Mouse (Mus musculus) granulocyte monocyte progenitor cell, adult 5-6 weeks (primary cell): ENCODE measurements around the gene Dpep3. TPM values are rescaled to one million over a fixed set of nuclear protein-coding genes. Genes with fewer than 3 reads are reported as not detected.
"Not testable (repeated sequence)": the region's sequence is repeated elsewhere in the genome, so short reads cannot be mapped to it uniquely, and the experiment has no call there.

Source experiments
- ATAC-seq: replicated peaks from 2 replicates; pipeline ENCODE4 v1.8.0; 2016; ENCODE audit warnings: mild to moderate bottlenecking, moderate TSS enrichment, inconsistent platforms; ENCODE audit not compliant: poor library complexity, severe bottlenecking
- total RNA-seq, 2 experiments: library from RNA; stranded (forward) in 1 of 2; stranded (reverse) in 1 of 2; fragments of 200-712, 200-1000 nt in 1 of 2; fragments of >200 nt in 1 of 2; fragmentation: Nextera tagmentation in 1 of 2; gene quantifications; 2 replicates each; pipeline ENCODE4 v1.2.3; 2014 to 2017

Gene Dpep3
- not detected in 2 replicates for total RNA-seq (2014; fragmentation: Nextera tagmentation)
- not detected in 2 replicates for total RNA-seq (2017)

DNA sequence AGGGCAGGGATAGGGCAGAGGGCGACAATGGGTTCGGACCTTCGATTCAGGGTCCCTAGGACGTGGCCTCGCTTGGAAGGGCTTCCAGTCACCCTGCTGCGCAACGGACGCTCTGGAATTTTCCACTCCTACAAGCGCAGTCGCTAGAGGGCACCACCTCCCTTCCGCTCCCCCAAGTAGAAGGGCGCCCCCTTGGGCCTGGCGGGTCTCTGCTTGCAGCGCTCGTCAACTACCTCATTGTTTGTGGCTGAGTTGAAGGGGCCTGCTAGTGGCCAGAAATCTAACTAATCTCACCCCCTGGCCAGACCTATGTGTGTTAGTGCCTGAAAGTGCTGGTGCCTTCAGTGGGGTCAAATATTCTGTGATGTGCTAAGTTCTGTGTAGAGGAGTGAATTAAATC lies at the start of gene Dpep3:
TSS of gene Dpep3 (minus strand) at position 105 of the 400 bp plus-strand sequence.
- no peak for ATAC-seq

DNA sequence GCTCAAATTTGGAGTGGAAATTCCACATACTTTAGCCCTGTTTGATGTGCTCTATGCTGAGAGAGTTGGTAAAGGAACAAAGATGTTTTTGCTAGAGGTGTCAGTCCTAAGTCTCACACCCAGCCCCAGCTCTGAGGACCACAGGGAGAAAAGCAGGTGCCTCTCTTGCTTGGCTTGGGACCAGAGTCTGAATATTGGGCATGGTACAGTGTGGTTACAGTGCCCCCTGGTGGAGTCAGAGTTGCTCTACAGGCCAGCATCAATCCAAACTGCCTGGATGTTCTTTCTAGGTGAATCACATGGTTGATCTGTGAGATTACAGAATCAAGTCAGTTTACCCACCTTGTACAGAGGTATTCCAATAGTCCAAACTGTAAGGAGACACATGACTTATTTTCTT lies 43.3 kb upstream of the Dpep3 start:
- peak; percentile 94 for ATAC-seq

DNA sequence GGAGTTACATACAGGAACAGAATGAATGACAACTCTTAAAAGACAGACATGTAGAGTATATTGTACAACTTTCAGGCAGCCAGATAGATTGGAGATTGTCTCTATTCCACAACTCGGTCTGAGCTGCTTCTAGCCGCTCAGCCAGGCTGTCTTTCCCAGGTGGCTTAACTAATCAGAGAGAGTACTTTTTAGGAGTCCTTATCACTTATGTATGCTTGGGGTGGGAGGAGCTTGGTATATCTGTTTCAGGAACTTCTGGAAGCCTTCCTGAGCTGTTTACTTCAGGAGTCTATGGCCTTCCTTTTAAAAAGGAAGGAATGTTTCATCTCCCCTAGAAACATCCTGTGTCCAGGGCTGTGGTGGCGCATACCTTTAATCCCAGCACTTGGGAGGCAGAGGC lies 38.8 kb upstream of the Dpep3 start:
- ATAC-seq: no peak

DNA sequence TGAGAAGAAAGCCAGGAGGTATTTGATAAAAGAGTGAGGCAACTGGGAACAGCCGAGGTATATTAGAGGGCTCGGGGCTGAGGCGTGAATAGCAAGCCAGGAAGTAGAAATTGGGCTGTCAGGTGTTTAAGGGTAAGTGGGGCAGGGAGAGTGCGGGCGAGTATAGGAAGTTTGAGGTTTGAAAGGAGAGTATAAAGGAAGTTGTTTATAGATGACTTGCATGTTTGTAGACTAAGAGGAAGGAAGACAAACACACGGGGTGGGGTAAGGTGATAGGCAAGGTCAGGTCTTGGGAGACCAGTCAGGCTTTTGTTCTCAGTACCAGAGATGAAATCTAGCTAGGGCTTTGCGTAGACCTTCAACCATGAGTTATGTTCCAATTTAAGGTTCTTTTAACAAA lies 37.9 kb upstream of the Dpep3 start:
- peak; percentile 91 for ATAC-seq

DNA sequence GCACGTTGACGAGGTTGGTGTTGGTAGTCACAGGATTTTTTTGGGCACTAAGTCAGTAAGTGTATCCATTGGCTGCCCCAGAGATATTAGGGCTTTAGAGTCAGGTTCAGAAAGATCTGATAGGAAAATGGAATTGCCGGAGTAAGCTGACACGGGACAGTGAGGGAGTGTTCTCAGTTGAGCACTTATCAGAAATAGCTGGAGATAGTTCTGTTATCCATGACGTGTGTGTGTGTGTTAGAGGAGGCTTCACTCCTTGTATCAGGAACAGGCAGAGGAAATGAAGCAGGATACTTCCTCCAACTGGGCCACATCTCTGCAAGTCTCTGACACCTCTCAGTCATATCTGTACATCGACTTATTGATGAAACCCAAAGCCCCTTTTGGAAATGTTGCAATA lies 37.1 kb upstream of the Dpep3 start:
- no peak for ATAC-seq

DNA sequence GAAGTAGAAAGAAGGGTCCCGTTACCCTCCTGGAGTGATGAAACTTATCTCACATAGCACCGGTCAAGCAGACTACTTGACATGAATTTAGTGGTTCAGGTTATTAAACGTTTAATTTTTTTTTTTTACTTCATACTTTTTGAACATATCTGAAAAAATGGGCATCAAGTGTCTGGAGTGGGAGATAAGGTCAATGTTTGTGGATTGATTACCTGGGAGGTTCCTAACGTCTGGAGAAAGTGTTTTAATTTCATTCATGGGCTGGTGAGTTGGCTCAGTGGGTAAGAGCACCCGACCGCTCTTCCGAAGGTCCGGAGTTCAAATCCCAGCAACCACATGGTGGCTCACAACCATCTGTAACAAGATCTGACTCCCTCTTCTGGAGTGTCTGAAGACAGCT lies 33.0 kb upstream of the Dpep3 start:
- ATAC-seq: not testable (repeated sequence)

DNA sequence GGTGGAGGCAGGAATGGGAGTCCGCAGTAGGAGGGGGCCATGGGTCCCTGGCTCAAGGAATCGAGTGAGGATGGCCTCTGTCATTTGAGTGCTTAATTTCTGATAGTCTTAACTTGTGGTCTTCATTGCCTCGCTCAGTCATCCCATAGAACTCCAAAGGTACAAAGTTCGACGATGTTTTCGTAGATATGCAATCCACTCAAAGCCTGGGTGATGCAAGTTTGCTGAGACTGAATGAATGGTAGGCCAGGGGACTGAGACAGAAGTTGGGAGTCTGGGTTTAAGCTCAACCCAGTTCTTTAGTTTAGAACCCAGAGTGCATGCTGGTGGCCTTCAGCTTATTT lies 32.4 kb upstream of the Dpep3 start, which contains the start of gene Ddx28:
TSS of gene Ddx28 (minus strand) at position 240 of the 344 bp plus-strand sequence.
- ATAC-seq: no peak

DNA sequence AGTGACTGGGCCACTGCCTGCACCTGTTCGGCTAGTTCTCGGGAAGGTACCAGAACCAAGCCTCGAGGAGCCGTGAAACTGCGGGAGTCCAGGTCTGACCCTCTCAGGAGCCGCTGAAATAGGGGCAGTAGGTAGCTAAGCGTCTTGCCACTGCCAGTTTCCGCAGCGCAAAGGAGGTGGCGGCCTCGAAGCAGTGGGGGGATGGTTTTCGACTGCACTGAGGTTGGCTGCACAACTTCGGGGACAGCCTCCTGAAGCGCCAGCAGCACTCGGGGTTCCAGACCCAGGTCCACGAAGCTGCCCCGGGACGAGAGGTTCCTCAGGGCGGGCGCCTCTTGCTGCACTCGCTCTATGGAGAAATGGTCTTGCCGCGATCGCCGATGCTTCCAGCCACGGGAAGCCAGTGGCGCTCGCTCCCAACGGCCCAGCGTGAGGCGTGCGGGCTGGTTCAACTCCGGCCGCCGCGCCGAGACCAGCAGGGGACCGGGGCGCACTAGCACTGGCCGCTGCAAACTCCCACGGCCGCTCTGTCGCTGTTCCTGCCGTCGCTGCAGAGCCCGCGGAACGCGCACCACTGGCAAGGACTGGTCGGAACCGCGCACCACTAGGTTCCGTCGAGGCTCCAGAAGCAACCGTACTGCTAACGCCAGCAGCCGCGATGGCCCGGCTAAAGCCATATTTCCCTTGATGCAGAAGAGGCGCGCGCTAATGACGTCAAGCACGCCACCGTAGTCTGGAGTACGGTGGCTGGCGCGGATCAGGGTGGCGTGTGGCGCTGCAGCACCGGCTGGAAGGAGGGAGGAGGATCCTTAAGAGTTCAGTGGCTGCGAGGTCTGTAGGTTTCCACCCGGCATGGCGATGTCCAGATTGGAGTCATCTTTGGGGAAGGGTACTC lies 31.8 kb upstream of the Dpep3 start:
- ATAC-seq: peak; percentile 93

DNA sequence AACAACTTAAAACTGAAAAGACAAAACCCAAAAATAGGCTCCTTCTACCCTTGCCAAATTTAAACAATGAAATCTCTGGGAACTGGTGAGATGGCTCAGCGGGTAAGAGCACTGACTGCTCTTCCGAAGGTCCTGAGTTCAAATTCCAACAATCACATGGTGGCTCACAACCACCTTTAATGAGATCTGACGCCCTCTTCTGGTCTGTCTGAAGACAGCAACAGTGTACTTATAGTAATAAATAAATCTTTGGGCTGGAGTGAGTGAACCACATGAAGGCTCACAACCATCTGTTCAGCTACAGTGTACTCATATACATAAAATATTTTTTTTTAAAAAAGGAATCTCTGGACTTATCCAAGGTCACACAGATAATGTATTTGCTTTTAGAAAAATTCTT lies 28.7 kb upstream of the Dpep3 start:
- not testable (repeated sequence) for ATAC-seq

DNA sequence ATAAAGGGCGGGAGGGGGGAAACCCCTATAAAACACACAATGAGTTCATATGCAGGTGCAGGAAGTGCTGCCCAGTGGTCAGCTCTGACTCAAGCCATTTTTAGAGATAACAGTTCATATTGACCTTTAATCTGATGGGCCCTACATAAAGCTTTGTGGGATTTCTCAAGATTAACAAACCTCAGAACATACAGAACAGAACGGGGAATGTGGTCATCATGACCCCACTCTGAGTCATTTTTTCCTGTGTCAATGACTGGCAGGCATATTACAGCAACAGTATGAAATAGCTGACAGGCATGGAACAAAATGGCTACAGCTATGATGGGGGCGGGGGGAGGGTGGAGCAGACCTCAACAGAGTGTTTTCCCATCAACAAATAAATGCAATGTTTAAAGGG lies 27.9 kb upstream of the Dpep3 start:
- ATAC-seq: peak; percentile 50

DNA sequence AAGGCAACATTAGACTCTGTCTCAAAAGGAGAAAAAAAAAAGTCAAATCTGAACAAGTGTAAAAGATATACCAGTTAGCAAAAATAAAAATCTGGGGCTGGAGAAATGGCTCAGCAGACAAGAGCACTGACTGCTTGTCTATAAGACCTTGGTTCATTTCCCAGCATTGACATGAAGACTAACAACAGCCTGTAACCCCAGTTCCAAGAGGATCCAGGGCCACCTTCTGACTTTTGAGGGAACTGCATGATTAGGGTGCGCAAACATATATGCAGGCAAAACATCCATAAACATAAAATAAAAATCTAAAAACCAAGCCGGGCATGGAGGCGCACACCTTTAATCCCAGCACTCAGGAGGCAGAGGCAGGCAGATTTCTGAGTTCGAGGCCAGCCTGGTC lies 27.2 kb upstream of the Dpep3 start:
- no peak for ATAC-seq

DNA sequence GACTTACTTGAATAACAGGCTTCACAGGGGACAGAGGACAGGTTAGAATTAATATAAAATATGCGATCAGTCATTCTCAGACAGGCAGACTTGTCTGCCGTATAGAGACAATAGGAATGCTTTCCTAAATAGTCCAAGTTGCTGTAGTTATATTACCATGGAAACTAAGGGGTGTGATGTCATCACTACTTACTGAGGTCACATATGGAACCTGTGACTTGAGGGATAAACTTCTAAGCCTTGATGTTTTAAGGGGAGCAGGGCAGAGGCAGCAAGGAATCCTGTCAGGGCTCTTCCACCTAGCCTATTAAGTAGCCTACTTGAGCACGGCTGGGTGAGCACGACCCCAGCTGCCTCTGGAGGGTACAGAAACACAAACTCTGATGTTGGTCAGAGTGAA lies 26.6 kb upstream of the Dpep3 start, which contains the start of gene Dpep2nb:
TSS of gene Dpep2nb (minus strand) at position 101 of the 400 bp plus-strand sequence.
- ATAC-seq: no peak

DNA sequence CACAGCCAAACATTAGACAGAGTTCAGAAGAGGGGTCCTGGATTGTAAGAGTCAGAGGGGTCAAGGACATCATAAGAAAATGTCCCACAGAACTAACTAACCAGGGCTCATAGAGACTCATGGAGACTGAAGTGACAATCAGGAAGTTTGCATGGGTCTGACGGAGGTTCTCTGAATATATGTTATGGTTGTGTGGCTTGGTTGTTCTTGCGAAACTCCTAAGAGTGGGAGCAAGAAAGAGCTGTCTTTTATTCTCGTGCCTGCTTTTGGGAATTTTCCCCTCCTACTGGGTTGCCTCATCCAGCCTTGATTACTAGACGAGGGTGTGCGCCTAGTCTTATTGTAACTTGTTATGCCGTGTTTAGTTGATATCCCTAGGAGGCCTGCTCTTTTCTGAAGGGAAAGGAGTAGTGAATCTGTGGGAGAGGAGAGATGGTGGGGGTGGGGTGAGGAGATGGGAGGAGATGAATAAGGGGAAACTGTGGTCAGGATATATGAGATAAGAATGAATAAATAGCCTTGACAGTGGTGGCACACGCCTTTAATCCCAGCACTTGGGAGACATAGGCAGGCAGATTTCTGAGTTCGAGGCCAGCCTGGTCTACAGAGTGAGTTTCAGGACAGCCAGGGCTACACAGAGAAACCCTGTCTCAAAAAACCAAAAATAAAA lies 25.4 kb upstream of the Dpep3 start:
- ATAC-seq: peak; percentile 80

DNA sequence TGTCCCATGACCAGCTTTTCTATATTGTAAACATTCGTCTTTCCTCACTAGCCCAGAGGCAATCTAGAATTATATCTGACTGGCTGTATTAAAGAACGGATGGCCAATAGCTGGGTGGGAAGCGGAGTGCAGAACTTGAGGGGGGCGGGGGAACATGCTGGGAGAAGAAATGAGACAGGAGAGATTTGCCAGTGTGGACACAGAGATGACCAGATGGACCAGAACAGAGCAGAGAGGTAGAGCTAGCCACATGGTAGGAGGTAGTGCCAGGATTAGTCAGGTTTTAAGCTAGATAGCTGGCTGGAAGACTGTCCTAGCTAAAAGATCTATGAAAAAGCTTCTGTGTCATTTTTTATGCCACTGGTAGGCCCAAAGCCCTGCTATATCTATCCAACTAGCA lies 22.7 kb upstream of the Dpep3 start:
- no peak for ATAC-seq

DNA sequence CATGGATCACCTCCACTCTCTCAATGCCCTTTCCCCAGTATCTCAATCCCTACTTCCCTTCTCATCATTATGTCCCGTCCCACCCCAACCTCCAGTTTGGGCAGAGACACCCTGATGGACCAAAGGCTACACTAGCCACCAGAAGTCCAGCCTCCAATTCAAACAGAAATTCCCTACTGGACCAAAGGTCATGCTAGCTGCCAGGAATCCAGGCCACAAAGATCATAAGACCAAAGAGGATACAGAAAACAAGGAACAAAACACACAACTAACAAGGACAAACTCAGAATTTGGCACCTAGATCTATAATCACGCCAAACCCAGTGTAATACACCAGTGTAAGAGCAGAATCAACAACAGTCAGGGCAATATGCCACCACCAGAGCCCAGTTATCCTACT lies 19.7 kb upstream of the Dpep3 start:
- no peak for ATAC-seq

DNA sequence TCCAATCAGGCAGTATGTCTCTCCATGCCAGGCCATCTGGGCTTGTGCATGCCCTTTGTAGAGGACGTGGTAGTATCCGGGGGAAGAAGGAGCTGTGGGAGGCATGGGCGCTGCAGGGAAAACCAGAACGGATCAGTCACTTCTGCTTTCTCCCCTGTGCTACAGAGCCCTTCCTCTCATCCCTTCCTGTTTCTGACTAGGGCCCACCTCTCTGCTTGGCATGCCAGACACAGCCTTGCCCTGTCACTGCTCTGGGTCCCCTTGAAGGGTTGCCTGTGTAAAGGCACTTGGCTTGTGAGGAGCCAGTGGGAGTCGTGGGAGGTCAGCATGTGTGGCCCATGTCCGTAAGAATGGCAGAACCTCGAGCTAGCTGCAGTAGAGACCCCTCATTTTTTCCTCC lies 17.1 kb upstream of the Dpep3 start:
- peak; percentile 97 for ATAC-seq

DNA sequence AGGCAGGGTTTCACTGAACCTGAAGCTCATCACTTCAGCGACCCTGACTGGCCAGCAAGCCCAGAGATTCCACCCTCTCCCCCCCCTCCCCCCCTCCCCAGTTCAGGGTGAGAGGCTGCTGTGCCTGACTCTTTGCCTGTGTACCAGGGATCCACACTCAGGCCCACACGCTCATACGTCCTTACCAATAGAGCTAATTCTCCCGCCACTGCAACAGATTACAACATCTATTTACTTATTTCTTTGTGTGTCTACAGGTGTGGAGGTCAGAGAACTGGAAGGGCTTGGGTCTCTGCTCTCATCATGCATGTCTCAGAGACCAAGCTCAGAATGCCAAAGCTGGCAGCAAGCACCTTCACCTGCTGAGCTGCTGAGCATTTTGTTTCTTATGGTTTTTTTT lies 14.0 kb upstream of the Dpep3 start:
- no peak for ATAC-seq

DNA sequence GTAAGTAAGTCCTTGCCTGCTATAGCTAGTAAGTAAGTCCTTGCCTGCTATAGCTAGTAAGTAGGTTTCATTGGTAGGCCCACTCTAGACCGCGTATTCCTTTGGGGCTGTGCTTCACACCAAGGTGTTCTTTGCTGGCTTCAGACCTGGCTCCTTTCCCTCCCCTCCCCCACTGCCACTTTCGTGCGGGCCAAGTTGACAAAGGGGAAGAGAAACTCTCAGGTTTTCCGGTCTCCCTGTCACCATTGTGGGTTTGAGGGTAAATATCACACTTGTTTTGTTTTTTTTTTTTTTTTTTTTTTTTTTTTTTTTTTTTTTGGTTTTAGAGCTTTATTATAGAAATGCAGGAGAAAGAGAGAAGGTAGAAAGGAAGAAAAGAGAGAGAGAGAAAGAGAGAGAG lies 13.3 kb upstream of the Dpep3 start:
- no peak for ATAC-seq

DNA sequence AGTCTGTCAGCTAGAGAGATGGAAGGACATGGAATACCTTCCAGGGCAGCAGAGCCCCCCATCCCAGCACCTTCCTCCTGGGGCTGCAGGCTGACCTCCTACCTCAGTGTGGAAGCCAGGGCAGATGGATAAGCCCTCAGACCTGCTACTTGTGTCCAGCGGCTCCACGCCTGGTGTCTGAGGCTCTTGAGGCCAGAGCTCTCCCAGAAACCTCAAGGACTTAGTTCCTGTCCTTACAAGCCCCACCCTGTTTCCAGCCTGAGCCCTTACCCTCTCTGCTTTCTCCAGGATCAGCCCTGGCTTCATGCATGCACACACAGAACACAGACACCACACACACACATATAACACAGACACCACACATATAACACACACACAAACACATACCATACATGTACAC lies 12.3 kb upstream of the Dpep3 start:
- ATAC-seq: no peak

DNA sequence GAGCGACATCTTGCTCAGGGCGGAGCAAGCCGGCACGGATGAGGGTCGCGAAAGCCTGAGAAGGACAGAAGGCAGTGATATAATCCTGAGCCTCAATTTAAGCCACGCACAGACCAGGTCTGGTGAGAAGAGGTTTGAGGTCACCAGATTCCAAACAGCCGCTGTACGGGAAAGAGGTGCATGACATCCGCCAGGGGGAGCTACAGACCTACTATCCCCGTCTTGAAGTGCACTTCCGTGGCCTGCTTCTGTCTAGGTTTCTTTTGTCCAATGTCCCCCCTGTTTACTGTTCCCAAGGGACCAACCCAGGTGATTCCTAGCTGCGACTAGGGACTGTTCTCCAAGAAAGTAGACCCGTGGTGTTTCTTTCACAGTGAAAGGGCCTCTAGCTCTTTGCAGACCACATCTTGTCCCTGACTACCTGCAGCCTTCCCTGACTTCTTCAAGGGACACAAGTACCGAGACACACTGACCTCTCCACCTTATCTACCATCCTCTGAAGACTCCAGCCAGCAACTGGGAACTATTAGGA lies 11.7 kb upstream of the Dpep3 start, which contains the start of gene Dus2:
TSS of gene Dus2 (plus strand) at position 482 of the 532 bp plus-strand sequence.
- ATAC-seq: peak; percentile 88

DNA sequence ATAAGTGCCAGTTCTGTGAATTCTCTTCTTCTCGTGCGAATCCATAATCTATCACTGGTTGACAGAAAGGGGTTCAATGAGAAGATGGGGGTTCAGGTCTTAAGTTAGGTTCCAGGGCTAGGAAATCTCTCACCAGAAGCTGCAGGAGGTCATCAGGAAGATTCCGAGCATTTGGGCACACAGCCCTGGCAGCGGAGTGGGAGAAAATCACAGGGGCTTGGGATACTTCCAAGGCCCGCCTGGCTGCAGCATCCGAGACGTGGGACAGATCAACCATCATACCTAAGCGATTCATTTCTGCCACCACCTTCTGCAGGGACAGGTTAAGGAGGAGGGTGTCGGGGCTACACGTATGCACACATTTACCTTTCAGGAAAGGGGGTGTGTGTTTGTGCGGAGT lies 9.3 kb upstream of the Dpep3 start:
- no peak for ATAC-seq
